Mouse (Mus musculus) ES-E14 (cell line): ENCODE results near the gene Chst1.

Experiments used
- MAFK ChIP-seq: IDR thresholded peaks from 2 replicates; pipeline ENCODE4 v1.6.1; 2014; ENCODE audit warnings: mild to moderate bottlenecking, low read depth, low read length, inconsistent platforms; ENCODE audit not compliant: insufficient read depth
- ZC3H11A ChIP-seq: IDR thresholded peaks from 2 replicates; pipeline ENCODE4 v1.6.1; 2012; ENCODE audit warnings: low read depth, mild to moderate bottlenecking, inconsistent platforms, low read length, borderline replicate concordance

DNA sequence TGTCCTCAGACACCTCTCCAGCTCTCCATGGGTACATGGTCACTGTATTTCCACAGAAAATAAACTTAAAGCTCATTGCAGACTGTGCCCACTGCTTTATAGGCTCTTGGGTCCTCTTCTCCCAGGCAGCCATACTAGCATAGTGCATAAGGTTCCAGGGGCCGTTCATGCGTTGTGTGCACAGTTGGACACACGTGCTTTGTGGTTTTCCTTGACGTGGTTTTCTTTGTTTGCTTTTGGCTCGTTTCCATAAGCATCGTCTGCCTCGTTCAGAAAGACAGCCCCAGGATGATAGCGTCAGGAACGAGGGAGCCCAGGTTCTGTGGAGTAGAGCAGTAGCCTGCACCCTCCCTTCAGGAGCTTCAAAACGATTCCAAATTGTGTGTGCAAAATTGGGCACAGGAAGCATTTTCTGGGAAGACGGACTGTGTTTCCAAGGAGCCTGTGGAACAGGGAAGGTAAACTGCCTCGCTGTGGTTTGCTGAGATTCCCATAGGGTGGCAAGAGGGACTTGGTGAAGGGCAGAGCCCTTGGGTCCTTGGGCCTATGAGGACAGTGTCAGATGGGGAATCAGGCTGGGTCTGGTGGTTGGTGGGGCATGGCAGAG is 8.6 kb downstream of the Chst1 start:
- TF ChIP-seq MAFK (no peak), ZC3H11A (no peak)
